Mouse (Mus musculus) layer of hippocampus, postnatal 14 days (tissue): ENCODE measurements at regions not wholly inside any gene's neighbourhood (a gene's known extent, or its start where the extent isn't known, plus 50 kb on each side); places are given as distances from the start of the nearest gene placed in this dataset.
"Not testable (repeated sequence)": the region's sequence is repeated elsewhere in the genome, so short reads cannot be mapped to it uniquely, and the experiment has no call there.

ENCODE experiments used
- DNase-seq, 2 experiments: peaks; one replicate each; pipeline ENCODE4 v3.0.0; 2021 to 2022; ENCODE audit warnings: low spot score in 2 of 2, mixed read lengths in 1 of 2

- DNase-seq: no peak
Measured at GRCm38 (mm10) chr3:130831788-130832187, 101.6 kb upstream of the Rpl34 start.

- DNase-seq: no peak
Measured at GRCm38 (mm10) chr3:130828346-130828745, 98.1 kb upstream of the Rpl34 start.

GRCm38 (mm10) chr3:130827934-130828333 lies 97.7 kb upstream of the Rpl34 start:
- DNase-seq: no peak

DNA sequence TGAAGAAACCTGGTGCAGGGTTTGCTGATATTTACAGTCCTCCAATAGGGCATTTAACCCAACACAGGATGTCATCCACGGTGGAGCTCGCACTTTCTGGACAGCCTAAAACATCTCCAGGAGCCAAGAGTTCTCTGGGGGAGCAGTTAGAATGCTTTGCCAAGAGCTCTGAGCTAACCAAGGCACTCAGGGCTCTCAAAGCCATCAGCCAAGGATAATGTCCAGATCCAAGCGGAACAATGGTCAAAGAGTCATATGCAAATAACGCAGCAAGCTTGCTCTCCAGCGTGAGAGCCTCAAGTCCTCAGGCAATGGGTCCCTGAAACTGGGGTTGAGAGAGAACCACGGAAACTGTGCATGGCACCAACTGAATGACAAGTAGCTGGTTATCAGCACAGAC lies 96.8 kb upstream of the Rpl34 start:
- DNase-seq: no peak

DNA sequence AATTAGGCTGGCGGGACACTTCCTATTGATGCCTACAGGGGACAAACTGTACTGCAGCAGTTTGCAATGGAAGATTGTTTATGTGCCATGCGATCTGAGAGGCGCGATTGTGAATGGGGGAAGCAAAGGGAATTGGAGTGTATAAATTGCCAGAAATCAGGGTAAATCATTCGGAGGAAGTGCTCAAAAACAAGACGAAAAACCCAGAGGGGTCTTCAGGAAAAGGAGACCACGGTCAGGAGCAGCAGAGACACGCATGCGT lies 89.6 kb upstream of the Rpl34 start:
- no peak for DNase-seq

DNA sequence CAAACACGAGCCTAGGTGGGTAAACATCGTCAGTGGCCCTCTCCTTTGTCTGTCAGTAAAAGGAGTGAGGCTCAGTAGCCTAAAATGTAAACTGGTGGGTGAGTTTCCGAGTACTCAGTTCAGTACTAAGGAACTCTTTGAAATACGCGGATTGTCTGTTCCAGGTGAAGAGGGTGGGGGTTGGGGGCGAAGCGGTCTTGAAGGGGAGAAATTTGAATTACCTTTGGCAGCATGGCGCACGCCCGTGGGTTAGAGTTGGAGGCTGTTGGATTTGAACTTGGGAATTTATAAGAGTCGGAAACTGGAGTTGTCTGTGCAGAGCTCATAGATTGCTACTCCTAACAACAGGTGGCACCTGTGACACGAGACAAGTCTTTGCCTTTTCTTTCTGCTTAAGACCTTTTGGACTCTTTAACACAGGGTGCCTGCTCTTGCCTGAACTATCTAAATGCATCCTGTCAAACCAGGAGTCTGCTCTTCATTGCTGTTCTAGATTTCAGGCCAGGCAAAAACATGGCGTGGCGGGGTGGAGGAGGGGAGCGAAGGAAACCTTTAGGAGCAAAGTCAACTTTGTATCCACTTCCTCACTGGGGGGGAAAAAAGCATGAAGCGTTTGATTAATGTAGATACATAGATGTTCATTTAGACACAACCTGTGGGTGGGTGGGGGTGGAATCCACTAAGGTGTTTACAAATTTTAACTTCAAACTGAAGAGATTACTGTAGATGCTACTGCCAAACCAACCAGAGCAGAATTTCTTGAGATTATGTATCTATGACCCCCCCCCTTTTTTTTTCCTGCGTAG lies 89.0 kb upstream of the Rpl34 start:
- no peak for DNase-seq

- peak; percentile 90 to 91 for DNase-seq
Measured at GRCm38 (mm10) chr3:130818467-130819030, 88.4 kb upstream of the Rpl34 start.

- DNase-seq: no peak
Measured at GRCm38 (mm10) chr3:130809696-130810665, 79.8 kb upstream of the Rpl34 start.

DNA sequence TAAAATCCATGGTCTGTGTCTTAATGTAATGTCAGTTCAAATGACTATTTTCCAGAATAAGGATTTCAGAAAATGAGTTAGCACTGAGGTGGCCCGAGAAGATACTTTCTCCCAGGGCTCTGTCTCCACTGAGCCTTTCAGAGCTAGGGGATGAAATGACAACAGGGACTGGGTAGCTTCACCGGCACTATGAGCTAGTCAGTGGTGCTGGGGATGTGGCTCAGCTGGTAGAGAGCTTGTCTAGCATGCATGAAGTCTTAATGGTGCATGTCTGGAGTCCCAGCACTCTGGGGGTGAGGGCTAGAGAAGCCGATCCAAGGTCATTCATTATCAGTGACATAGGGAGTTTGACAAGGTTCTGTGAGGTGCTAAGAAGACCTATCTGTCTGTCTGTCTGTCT lies 75.1 kb upstream of the Rpl34 start:
- DNase-seq: no peak

- no peak for DNase-seq
Measured at GRCm38 (mm10) chr3:130804327-130804662, 74.1 kb upstream of the Rpl34 start.

DNA sequence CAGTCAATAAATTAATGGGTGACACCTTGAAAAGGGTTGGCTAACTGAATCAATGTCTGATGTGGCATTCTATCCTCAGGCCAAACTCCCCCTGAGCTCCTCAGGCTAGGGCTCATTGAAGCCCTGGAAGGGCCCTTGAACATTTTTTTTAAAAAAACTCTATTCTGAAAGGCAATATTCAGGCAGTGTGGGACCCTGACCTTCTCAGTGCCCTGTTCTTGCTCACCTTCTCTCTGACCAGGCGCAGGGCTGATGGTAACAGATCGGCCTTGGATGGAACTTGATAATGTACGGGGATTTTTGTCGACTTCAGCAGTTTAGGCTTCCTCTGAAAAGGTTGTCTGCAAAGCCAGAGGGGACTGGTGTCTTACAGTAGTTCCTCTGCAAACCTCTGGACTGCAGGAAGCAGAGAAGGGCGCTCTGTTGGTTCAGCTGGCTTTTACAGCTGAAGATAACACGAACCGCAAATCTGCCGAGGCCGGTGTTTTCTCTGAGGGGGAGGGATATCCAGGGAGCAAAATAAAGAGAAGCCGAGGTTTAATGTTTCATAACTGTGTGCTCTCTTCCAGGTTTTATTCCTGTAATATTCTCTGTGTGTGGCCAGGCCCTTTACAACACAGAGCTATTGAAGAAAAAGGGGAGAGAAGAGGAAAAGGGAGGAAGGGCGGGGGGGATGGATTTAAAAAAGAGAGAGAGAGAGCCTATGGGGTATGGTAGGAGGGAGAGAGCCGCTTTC lies 73.6 kb upstream of the Rpl34 start:
- DNase-seq: no peak

DNA sequence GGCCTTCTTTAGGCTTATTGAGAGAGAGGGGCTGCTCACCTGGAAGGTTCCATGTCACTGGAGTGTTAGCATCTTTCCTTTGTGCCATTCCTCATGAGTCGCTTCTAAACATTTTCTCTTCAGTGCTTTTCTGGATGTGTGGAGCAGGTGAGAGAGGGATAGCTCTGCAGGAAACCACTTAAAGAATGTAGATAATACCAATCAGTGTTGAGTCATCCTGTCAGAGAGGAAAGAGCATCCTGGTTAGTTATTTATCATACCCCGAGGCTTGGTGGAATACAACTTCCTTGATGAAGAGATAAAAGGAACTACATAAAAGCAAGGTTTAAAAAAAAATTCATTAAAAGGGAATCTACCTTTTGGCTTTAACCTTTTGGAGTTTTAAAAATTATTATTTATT lies 69.8 kb upstream of the Rpl34 start:
- no peak for DNase-seq

GRCm38 (mm10) chr3:130797956-130798355 lies 67.8 kb upstream of the Rpl34 start:
- not testable (repeated sequence) for DNase-seq

GRCm38 (mm10) chr3:130796531-130796930 lies 66.3 kb upstream of the Rpl34 start:
- DNase-seq: no peak

- no peak for DNase-seq
Measured at GRCm38 (mm10) chr3:130795396-130795795, 65.2 kb upstream of the Rpl34 start.

GRCm38 (mm10) chr3:130794142-130794925 lies 64.1 kb upstream of the Rpl34 start:
- DNase-seq: no peak

DNA sequence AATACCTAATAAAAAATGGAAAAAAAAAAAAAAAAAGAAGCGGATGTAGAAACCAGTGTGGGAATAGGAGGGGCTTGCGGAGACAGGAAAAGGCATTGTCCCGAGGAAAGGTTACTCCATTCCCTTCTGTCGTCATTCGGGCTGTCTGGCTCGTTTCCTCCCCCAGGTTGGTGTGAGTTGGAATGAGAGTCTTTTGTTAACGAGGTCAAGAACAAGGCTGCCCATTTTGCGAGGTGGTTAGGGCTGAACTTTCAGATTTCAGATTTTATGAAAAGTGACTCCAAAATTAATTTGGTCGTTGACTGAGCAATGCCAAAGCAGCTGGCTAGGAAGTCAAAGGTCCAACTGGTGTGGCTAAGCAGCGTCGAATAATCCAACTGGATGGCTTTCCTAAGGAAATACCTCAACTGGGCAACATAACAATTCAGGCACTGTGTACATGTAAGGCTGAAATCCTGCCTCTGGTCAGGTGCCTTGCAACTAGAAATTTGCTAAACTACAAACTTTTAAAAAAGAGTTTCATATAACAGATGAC lies 50.6 kb upstream of the Rpl34 start:
- DNase-seq: no peak
